Mouse (Mus musculus) activated CD4-positive, CD25-positive, alpha-beta regulatory T cell, adult 4 months (primary cell): ENCODE data around the gene Mcpt8. TPM values are rescaled to one million over a fixed set of nuclear protein-coding genes. Genes with fewer than 3 reads are reported as not detected.
"Not testable (repeated sequence)": the region's sequence is repeated elsewhere in the genome, so short reads cannot be mapped to it uniquely, and the experiment has no call there.

Experiments used
- ATAC-seq: one replicate; pipeline ENCODE4 v1.8.0; 2017
- polyA plus RNA-seq, 2 experiments: library from polyadenylated mRNA; unstranded; fragments of 100-300 nt; shearing (Covaris generic); gene quantifications; one replicate each; pipeline ENCODE4 v1.2.1; 2017

Gene Mcpt8
- polyA plus RNA-seq = not detected

DNA sequence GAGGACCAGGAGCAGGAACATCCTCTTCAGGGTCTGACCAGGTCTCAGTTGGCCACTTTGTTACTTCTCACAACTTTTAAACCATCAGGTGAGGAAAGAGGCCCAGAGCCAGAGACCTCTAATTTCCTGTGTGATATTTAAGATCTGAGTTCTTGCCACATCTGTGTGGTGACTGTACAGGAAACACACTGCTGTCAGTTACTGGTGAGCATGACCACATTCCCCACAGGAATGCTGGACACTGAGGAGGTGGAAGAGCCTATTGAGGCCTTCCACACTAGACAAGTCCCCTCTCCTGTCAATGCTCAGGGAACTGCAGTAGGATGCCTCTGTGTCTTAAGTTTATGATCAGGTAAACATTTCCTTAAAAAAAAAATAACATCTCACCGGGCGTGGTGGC, at the start of gene Mcpt8:
Mcpt8 (minus strand) TSS at position 107 of the 400 bp plus-strand sequence.
- no peak for ATAC-seq

DNA sequence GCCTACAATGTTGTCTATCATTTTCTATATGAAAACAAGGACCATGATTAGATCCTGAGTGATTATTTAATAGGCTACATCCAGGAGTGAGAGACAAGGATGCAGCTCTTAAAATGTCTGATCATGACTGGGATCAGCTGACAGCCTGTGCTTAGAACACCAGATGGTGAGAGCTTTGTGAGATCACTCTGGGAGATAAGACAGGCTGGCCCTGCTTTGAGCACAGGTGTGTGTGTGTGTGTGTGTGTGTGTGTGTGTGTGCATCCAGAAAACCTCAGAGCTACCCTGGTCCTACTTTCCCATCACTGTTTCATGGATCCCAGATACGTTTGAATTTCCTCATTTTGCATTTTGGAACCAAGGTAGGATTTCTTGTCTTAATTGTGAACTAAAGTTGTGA, 48.6 kb upstream of the Mcpt8 start:
- ATAC-seq = not testable (repeated sequence)

- ATAC-seq = not testable (repeated sequence)
These were observed 47.4 kb upstream of the Mcpt8 start, which contains the start of gene Gzmd for GRCm38 (mm10) chr14:56132508-56132907. Gzmd (minus strand) TSS chr14:56132608.

DNA sequence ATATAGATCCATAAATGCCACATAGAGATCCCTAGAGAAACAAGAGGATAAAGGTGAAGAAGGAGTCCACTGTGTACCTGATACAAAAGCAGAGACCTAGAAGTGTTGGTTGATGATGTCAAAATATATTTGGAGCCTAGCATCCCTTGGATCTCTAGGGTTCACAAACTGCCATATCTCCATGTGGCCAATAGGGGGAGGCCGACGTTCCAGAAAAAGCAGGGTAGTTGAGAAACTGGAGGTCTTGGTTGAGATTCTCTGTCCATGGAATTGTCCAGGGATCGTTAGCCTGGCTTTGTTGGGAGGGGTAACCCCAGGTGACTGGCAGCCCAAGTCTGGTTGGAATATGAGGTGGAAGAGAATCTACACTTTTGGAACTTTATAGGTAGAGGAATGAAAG, 43.3 kb upstream of the Mcpt8 start:
- no peak for ATAC-seq

GRCm38 (mm10) chr14:56123516-56123915, 38.4 kb upstream of the Mcpt8 start:
- no peak for ATAC-seq

DNA sequence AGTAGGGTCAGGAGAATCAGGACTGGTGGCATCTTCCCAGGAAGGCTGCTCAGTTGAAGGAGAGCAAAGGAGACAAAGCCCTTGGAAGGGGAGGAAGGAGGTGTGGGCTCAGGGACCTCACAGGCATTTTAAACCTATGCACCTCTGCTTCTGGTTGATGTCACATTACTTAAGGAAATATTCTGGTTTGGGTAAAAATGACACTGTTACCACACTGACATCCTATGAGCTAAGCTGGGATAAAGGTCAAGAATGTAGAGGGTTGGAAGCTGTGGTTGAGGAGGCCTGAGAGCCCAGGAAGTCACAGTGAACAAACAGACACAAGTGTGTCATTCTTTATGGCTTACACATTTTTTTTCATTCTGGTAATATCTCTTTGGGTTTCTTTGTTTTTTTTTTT, 35.5 kb upstream of the Mcpt8 start, which contains the start of gene Gzme:
Gzme (minus strand) TSS at position 101 of the 400 bp plus-strand sequence.
- no peak for ATAC-seq

DNA sequence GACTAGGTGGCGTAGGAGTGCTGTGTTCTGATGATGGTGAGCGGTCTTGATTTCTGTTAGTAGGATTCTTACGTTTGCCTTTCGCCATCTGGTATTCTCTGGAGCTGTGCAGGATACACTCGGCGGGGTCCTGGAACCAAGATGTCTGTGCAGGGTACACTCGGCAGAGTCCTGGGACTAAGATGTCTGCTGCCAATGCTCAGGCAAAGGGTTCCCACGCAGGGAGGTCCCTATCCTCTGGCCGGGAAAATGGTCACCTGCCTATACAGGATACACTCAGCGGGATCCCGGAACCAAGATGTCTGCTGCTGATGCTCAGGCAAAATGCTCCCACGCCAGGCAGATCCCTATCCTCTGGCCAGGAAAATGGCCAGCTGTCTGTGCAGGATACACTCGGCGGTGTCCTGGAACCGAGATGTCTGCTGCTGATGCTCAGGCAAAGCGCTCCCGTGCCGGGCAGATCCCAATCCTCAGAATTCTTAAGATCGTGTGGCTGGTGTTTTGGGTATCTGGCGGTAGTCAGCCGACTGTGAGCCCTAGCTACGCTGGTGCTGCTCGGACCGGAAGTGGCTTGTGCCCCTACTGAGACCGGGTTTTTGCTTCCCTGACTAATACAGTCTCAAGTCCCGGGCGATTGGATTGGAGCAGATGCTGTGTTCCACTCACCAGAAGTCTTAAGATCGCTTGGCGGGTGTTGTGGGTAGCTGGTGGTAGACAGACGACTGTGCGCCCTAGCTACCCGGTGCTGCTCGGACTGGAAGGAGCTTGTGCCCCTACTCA, 30.6 kb upstream of the Mcpt8 start:
- not testable (repeated sequence) for ATAC-seq

DNA sequence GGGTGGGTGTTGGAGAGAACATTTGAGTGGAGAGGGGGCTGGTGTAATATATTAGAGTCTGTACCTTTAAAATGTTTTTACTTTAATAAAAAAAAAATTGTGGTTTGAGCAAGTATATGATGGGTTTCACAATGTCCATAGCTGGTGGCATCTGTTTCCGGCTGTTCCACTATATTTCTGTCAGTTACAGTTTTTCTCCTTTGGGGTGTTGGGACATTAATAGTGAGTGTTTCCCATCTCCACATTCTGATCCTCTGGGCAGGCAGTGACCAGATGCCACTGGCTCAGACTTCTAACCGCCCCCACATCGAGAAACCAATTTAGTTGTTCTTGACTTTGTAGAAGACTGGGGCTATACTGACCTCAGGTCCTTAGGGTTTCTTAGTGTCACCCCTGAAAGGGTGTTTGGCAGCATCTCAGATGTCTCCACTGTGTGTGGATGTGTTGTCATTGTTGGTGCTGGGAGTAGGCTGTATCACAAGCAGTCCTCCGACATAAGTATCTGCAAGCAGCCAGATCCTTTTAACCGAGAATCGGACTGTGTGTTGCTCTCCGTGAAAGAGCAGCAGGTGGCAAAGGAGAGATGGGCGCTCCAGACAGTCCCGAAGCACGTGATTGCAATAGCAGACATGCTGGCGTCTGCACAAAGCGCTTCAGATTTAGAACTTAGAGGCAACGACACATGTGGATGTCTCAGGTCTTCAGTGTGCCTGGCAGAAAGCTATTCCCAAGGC, 20.5 kb upstream of the Mcpt8 start:
- ATAC-seq = no peak

GRCm38 (mm10) chr14:56105016-56105415, 19.9 kb upstream of the Mcpt8 start:
- no peak for ATAC-seq

GRCm38 (mm10) chr14:56103452-56103851, 18.4 kb upstream of the Mcpt8 start:
- no peak for ATAC-seq

GRCm38 (mm10) chr14:56102386-56102785, 17.3 kb upstream of the Mcpt8 start, which contains the start of gene Ctsg:
Ctsg (minus strand) TSS chr14:56102574.
- no peak for ATAC-seq

DNA sequence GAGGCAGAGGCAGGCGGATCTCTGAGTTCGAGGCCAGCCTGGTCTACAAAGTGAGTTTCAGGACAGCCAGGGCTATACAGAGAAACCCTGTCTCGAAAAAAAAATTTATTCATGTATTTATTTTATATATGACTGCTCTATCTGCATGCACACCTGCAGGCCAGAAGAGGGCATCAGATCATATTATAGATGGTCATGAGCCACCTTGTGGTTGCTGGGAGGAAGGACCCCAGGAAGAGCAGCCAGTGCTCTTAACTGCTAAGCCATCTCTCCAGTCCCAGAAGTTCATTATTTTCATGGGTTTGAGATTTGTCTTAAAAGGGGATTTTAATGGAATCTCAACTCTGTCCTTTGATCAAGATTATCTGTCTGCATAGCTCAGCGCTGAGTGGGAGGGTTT, 13.9 kb upstream of the Mcpt8 start:
- no peak for ATAC-seq

DNA sequence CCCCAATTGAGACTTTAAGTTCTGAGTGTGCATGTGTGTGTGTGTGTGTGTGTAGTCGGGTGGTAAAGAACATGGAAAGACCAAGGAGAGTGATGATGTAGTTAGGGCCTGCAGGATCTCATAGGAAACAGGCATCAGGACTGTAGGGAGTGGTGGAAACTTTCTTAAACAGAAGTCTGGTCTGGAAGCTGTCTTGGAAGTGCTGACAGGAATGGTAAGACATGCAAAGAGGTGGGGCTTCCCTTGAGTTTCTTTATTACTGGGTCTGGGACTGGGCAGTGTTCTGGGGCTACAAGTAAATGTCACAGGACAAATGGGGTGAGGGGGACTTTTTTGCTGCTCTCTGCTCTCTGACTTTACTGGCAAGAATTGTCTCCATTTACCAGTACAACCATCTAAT, 12.5 kb upstream of the Mcpt8 start:
- ATAC-seq = no peak

- ATAC-seq = no peak
These were observed 8.3 kb upstream of the Mcpt8 start for GRCm38 (mm10) chr14:56093353-56093752.

- no peak for ATAC-seq
These were observed 1.6 kb upstream of the Mcpt8 start for GRCm38 (mm10) chr14:56086711-56087110.

DNA sequence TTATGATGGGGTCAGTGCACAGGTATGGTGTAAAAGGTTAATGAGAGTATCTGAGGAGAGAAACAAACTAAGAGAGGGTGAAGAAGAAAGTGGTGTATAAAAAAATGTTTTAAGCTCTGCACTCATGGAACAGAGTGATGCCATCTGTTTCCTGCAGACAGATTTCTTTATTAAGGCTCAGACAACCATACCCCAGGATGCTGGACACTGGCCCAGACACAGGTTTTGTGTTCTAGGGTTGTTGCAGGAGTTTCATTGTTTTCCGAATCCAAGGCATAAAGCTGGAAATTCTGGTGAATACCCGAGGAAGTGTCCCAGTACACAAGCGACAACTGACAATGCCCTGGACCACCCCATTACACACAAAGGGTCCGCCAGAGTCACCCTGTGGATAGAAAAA, 3.1 kb downstream of the Mcpt8 start:
- ATAC-seq = no peak

GRCm38 (mm10) chr14:56062213-56062612, 22.9 kb downstream of the Mcpt8 start, which contains the start of gene Mcpt4:
Mcpt4 (minus strand) TSS chr14:56062313.
- not testable (repeated sequence) for ATAC-seq

GRCm38 (mm10) chr14:56057722-56058121, 27.4 kb downstream of the Mcpt8 start:
- ATAC-seq = no peak

DNA sequence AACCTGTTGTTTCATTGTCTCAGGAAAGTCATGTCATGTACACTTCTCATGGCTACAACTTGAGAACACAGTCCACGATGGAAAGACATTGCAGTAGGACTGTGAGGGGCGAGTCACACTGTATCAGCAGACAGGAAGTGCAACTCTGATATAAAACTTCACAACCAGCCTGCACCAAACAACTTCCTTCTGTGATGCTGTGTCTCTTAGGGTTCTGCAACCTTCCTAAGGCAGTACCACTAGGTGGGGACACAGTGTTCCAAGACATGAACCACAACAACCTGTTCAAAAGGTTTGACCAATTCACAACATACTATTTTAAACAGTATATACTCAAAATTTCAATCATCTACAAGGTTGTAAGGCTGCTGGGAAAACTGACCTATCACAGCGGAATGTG, 29.7 kb downstream of the Mcpt8 start:
- no peak for ATAC-seq

- ATAC-seq = not testable (repeated sequence)
These were observed 43.3 kb downstream of the Mcpt8 start, which contains the start of gene Mcpt2 for GRCm38 (mm10) chr14:56041792-56042191. Mcpt2 (plus strand) TSS chr14:56042041.

DNA sequence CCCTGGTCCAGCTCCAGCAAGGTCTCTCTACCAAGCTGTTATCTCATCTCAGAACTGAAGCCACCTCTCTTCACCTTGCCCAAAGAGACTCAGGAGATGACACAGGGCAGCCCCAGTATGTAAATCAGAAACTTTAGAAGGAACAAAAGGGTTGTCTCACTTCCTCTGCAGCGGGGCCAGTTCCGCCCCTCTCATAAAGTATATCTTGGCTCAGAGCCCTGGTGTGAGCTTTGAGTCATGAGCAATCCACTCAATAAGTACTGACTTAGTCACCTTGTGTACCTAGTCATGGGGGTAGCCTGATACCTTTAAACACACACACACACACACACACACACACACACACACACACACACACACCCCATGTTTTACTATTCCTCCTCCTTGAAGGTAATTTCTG, 50.6 kb downstream of the Mcpt8 start:
- ATAC-seq = no peak
